Mouse (Mus musculus) embryonic fibroblast, embryonic 13.5 days (primary cell): Measurements from ENCODE around the gene 6430628N08Rik. TPM values are rescaled to one million over a fixed set of nuclear protein-coding genes. Genes with fewer than 3 reads are reported as not detected.

Experiments used
- H3K27ac ChIP-seq: 2 replicates; pipeline ENCODE4 v1.5.1; 2012; ENCODE audit warnings: low read length, control low read depth, inconsistent platforms; ENCODE audit not compliant: insufficient read depth
- H3K4me1 ChIP-seq: 2 replicates; pipeline ENCODE4 v1.6.1; 2011; ENCODE audit warnings: low read length; ENCODE audit not compliant: control insufficient read depth, insufficient read depth
- H3K4me3 ChIP-seq: 2 replicates; pipeline ENCODE4 v1.5.1; 2011; ENCODE audit warnings: mild to moderate bottlenecking, control low read depth, low read length; ENCODE audit not compliant: insufficient read depth
- CTCF ChIP-seq: IDR thresholded peaks from 2 replicates; pipeline ENCODE4 v1.5.1; 2011; ENCODE audit warnings: mild to moderate bottlenecking, control low read depth, low read length, moderate library complexity, borderline replicate concordance; ENCODE audit not compliant: insufficient read depth
- POLR2A ChIP-seq: IDR thresholded peaks from 2 replicates; pipeline ENCODE4 v1.6.1; 2011; ENCODE audit warnings: low read depth, mild to moderate bottlenecking, control low read depth, low read length, moderate library complexity
- polyA plus RNA-seq: library from polyadenylated mRNA; stranded (reverse); fragments of >200 nt; gene quantifications from 2 replicates; pipeline ENCODE4 v1.2.4, GENCODE M21; 2011; ENCODE audit warnings: low read depth; ENCODE audit not compliant: missing spikeins, insufficient read length

The 6430628N08Rik gene
- polyA plus RNA-seq, 1 experiment: not detected

DNA sequence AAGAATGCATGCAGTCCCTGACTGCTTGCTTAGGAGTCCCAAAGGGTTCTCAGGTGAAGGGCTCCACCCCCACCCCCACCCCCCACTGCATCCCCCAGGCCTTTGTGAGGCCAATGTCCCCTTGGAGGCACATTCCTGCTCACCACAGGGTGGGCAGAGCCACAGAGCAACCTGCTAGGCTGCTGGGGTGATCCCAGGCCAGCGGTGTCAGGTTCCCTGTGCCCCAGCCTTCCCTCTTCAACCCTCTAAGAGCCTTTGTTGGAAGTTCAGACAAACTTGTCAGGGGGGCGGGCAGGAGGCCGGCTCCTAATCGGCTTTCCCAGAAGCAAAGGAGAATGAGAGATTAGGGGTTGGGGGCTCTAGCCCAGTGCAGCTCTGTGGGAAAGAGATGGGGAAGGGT, 21.1 kb downstream of the 6430628N08Rik start:
- TF ChIP-seq CTCF (no peak), POLR2A (no peak)
- Histone ChIP-seq H3K4me1 (no peaks in the 10 kb centered on the region; the same call in 1 of the 2 replicates), H3K27ac (no peak overlapping the region), H3K4me3 (no peak overlapping the region)

DNA sequence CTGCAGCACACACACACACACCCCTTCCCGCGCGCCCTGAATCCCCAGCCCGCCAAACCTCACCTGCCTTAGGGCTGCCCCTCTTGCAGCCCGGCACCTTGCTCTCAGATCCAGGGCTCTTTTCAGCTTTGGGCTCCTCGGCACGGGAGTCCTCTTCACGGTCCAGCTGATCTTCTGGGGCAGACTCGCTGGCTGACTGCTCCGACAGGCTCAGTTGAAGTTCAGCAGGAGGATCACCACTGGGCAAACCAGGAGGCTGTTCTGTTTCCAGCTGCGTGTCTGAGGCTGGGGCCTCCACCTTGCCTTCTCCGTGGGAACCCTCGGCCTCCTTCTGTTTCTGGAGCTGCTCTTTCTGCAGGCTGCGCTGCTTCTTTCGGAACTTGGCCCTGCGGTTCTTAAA, 29.4 kb downstream of the 6430628N08Rik start:
- Histone ChIP-seq H3K27ac (no peak overlapping the region), H3K4me3 (no peak overlapping the region), H3K4me1 (peaks cover 5% of the 10 kb centered on the region; the same call in 1 of the 2 replicates)
- no peak for TF ChIP-seq POLR2A
- TF ChIP-seq CTCF: no peak

DNA sequence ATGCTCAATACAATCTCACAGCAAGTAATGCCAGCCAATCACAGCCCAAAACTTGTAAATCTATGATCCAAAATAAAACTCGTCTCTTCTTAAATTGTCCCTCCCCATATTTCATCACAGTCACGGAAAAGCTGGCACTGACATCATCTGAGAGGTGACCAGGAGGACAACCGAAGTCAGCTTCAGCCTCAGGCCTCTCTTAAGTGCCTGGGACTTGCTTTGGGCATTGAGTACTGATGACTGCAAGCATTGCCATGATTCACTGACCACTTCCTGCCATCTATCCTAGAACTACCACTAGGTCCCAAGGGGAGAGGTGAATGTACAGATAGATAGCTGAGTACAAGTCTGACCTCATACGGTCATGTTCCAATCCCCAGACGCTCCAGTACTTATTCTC, 32.2 kb downstream of the 6430628N08Rik start:
- TF ChIP-seq CTCF (no peak), POLR2A (no peak)
- H3K4me1 ChIP-seq: peaks cover 5% of the 10 kb centered on the region; the same call in 1 of the 2 replicates
- H3K27ac ChIP-seq: no peak overlapping the region
- H3K4me3 ChIP-seq: no peak overlapping the region

DNA sequence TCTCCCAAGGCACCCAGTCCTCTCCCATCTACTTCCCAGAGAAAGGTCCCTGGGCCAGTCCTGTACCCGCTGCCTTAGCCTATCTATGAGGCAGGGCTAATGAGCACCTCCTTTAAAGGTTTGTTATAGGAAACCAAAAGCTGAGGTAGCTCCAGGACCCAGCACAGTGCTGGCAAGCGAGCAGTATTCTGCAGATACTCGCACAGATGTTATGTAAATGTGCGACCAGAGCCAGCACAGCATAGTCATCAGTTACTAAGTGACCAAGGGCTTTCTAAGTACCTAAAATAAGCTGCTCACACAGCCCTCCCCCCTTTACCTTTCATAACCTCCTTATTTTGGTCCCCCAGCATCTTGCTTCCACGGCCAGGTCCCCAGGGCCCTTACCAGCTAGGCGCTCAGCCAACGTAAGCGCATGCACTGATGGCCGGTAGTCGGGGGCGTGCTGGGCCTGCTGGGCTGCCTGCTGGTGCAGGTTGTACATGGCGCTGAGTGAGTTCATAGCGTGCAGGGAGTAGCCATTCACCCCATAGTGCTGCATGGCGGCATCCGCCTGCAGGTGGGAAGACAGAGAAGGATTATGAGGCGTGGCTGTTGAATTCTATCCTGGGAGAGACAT, 32.9 kb downstream of the 6430628N08Rik start:
- Histone ChIP-seq H3K27ac (no peak overlapping the region), H3K4me3 (no peak overlapping the region), H3K4me1 (peaks cover 5% of the 10 kb centered on the region; the same call in 1 of the 2 replicates)
- TF ChIP-seq CTCF: no peak
- no peak for TF ChIP-seq POLR2A

DNA sequence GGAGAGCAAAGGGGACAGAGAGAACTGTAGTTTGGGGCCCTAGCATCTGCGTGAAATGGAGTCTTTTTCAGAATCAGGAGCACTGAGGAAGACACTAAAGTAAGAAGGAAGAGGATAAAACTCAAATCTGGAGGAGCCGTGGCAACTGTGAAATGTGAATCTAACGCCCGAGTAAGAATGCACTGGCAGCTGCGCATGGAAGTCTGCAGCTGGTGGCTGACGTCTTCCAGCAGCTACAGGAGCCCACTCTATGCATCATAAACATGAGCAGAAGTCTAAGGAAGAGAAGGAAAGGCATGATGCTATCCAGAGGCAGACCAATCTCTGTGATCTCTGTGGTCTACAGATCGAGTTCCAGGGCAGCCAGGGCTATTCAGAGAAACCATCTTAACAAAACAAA, 37.2 kb downstream of the 6430628N08Rik start:
- peaks cover 5% of the 10 kb centered on the region; the same call in 1 of the 2 replicates for H3K4me1 ChIP-seq
- no peak overlapping the region for H3K27ac ChIP-seq
- TF ChIP-seq CTCF: no peak
- no peak for TF ChIP-seq POLR2A
- no peak overlapping the region for H3K4me3 ChIP-seq

DNA sequence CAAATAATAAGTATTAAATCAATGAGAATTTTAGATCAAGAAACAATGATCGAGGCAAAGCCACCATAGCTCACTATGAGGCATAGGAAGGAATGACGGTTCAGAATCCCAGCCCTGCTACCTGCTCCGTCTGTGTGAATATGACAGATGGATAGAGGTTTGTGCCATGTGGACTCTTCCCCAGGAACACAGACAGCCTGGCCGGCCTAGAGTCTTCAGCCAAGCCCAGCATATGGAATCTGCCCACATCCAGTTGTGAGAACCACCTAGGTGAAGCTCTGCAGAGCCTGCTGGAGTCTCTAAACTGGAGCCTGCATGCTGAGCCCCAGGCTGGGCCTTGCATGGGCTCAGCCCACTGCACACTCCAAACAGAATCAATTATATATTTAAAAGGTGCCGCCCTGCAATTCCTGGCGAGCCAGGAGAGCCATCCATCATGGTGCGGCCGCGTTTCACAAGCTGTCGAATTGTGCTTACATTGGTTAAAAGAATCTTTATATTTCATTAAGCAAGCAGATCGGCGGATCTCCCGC, 41.2 kb downstream of the 6430628N08Rik start:
- TF ChIP-seq CTCF (no peak), POLR2A (no peak)
- no peak overlapping the region for H3K27ac ChIP-seq
- no peak overlapping the region for H3K4me3 ChIP-seq
- no peaks in the 10 kb centered on the region for H3K4me1 ChIP-seq

DNA sequence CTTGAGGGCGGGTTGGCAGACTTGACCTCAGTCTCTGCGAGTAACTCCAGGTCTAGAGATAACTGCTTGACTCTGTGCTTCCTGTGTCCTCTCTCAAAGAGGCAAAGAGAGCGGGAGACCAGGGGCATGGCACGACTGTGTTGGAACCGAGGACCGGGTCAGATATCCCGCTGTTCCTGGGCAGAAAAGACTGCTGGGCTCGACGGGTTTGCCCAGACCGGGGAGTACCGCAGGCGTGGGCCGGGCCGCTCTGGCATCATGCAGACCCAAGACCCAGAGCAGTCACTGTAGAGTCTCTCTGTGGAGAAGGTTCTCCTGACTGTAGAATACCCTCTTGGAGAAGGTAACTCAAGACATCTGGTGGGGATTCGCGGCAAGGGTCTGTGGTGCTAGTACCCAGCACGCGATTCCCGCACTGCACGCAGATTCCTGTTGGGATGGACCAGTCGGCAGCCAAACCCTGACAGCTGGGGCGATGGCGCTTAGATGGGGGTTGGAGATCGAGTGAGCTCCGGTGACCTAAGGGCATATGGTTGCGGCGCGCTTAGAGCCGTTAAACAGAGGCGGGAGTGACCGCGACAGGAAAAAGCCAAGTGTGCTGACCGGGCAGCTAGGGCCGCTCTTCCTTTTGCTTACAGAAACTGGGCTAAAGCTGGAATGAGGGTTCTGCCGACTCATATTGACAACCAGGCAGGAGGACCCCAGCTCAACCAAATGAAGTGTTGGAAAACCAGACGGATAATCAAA, 45.5 kb downstream of the 6430628N08Rik start:
- TF ChIP-seq CTCF (no peak), POLR2A (no peak)
- no peak overlapping the region for H3K27ac ChIP-seq
- no peak overlapping the region for H3K4me3 ChIP-seq
- no peaks in the 10 kb centered on the region for H3K4me1 ChIP-seq

DNA sequence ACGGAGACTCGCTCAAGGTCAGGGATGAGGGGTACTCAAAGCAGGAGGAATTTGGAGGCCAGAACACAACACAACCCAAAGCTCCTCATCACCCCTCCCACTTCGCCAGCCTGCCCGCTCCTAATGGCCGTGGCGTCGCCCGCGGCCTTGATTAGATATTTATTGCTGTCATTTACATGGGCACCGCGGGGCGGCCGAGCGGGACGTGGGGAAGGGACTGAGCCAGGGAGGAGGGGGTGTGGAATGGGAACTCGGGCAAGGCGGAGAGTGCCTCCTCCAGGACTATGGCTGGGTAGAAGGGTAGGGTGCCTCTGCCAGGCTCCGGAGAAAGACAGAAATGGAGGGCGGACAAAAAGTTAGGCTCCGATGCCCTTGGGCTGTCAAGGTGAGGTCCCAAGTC, 46.2 kb downstream of the 6430628N08Rik start:
- no peak for TF ChIP-seq CTCF
- no peak for TF ChIP-seq POLR2A
- H3K27ac ChIP-seq: no peak overlapping the region
- no peaks in the 10 kb centered on the region for H3K4me1 ChIP-seq
- no peak overlapping the region for H3K4me3 ChIP-seq

DNA sequence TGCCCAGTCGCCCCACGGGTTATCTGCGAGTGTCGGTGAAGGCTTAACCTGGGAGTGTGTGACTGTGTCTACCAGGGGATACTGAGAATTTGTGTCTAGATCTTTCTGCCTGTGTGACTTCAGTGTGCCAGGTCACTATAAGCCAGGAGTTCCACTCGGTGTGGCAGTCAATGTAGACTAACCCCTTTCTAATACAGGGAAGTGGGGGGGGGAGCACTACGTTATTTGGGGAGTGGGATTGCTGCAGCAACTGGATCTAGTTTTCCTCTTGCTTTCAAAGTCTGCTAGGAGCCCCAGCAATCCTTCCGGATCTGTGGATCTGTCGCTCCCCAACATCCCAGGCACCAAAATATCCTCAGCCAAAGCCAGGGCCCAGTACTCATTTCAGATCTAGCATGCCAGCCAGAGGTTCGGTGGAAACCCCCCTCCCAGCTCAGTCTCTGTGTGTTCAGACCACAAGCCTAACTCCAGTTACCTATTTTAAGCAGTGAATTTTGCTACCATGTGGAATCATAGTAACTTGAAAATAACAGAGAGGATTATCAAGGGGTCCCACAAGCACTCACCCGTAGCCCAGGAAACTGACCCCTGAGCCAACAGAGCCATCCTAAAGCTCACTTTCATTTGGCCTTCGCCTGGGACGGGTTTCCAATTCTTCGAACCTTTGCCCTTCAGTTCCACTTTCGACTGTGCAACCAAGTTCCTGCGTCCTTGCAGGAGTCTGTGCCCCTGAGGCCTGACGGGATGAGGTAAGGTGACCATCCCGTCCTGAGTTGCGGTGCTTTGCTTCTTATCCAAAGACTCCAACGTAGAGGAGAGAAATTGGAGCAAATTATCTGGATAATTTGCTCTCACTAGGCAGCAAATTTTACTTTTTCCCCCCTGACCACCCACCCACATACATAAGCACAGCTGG, 46.9 kb downstream of the 6430628N08Rik start:
- no peak overlapping the region for H3K4me3 ChIP-seq
- no peaks in the 10 kb centered on the region for H3K4me1 ChIP-seq
- TF ChIP-seq POLR2A: no peak
- no peak for TF ChIP-seq CTCF
- H3K27ac ChIP-seq: no peak overlapping the region
